Comparison of ENCODE assay signal across 16 mouse cellular contexts in genomic region chr2:180107081-180107480, GRCm38 (mm10). TPM values are rescaled to one million over a fixed set of nuclear protein-coding genes. Genes with fewer than 3 reads are reported as not detected.
DNase-seq lines count a peak whose midpoint lies in the region; ATAC-seq and TF ChIP-seq lines count a peak whose summit lies in the region.
"Had no signal": no experiment of that assay in that cellular context is flagged by ENCODE, and none has a peak within 500 bp of the region (broad histone marks: within the 10 kb centered on the region; RNA-seq: fewer than 3 reads in every experiment).

No protein-coding gene starts in this region.

- TF ChIP-seq EP300 in heart, postnatal 0 days (IDR thresholded peaks at IDR 0.05; ENCODE audit: low read depth): no peak

- ATAC-seq in heart, postnatal 0 days (ENCODE audit: insufficient read depth, low read depth): no peak
- ATAC-seq in midbrain, embryonic 15.5 days (replicated peaks): no peak
- ATAC-seq: midbrain, embryonic 13.5 days had no signal

- 0 out of 2 replicates have a peak, but pooled peaks cover 14% of the 10 kb centered on the region for H3K4me1 ChIP-seq in heart, postnatal 0 days (ENCODE audit: control insufficient read depth, insufficient read depth)
- no peaks in the 10 kb centered on the region; the same call in 1 of the 2 replicates for H3K4me1 ChIP-seq in cortical plate, adult 2 months (ENCODE audit: control insufficient read depth, insufficient read depth, low read length)
- H3K4me1 ChIP-seq in midbrain, embryonic 15.5 days: peaks cover 31% of the 10 kb centered on the region

- H3K9me3 ChIP-seq in heart, postnatal 0 days (replicated peaks; ENCODE audit: control insufficient read depth, low read length): no peaks in the 10 kb centered on the region
- H3K9me3 ChIP-seq in midbrain, embryonic 15.5 days: no peaks in the 10 kb centered on the region
- H3K9me3 ChIP-seq: G1E; midbrain, embryonic 13.5 days had no signal

- H3K36me3 ChIP-seq in heart, postnatal 0 days (replicated peaks; ENCODE audit: control insufficient read depth, insufficient read depth, low read length): no peaks in the 10 kb centered on the region
- H3K36me3 ChIP-seq in midbrain, embryonic 15.5 days (replicated peaks): no peaks in the 10 kb centered on the region
- H3K36me3 ChIP-seq: G1E; midbrain, embryonic 13.5 days had no signal

- H3K27ac ChIP-seq in heart, postnatal 0 days (ENCODE audit: low read depth): no peak overlapping the region
- no peak overlapping the region for H3K27ac ChIP-seq in cortical plate, adult 2 months (ENCODE audit: insufficient read depth, low read length)
- no peak overlapping the region for H3K27ac ChIP-seq in midbrain, embryonic 15.5 days
- H3K27ac ChIP-seq: midbrain, embryonic 13.5 days had no signal

- TF ChIP-seq CTCF in heart, postnatal 0 days (IDR thresholded peaks at IDR 0.05; ENCODE audit: low read depth): 0 out of 2 replicates have a peak, but pooled peaks have one; percentile 14
- TF ChIP-seq CTCF in cortical plate, adult 2 months (IDR thresholded peaks at IDR 0.05; ENCODE audit: extremely low read depth, insufficient read depth, low read length): 0 out of 2 replicates have a peak, but pooled peaks have one; percentile 14

- no peak overlapping the region for H3K9ac ChIP-seq in heart, postnatal 0 days (replicated peaks; ENCODE audit: low read depth, low read length)
- no peak overlapping the region for H3K9ac ChIP-seq in midbrain, embryonic 15.5 days
- H3K9ac ChIP-seq: midbrain, embryonic 13.5 days had no signal

- 61% methylated on average over 4 of the region's 4 CpGs for WGBS in heart, postnatal 0 days
- WGBS in midbrain, embryonic 15.5 days: 70% methylated on average over 4 of the region's 4 CpGs

- peaks cover 38% of the 10 kb centered on the region for H3K27me3 ChIP-seq in heart, postnatal 0 days (ENCODE audit: control insufficient read depth, insufficient read depth, low read length)
- peaks cover 23% of the 10 kb centered on the region for H3K27me3 ChIP-seq in midbrain, embryonic 15.5 days (replicated peaks)

- intact Hi-C loops in heart, postnatal 10 days (cut with DNase I): no loop called here

- no peak for TF ChIP-seq POLR2A in cortical plate, adult 2 months (IDR thresholded peaks at IDR 0.05; ENCODE audit: extremely low read depth, insufficient read depth, low read length)

- H3K4me2 ChIP-seq in heart, postnatal 0 days (ENCODE audit: low read depth, low read length): no peak overlapping the region
- H3K4me2 ChIP-seq in midbrain, embryonic 15.5 days: no peak overlapping the region
- H3K4me2 ChIP-seq: midbrain, embryonic 13.5 days had no signal

- no peak for DNase-seq in heart, postnatal 0 days (ENCODE audit: low spot score)
- DNase-seq in heart, postnatal 10 days: no peak
- peak; percentile 9 for DNase-seq in right cerebral cortex, postnatal 14 days
- no peak for DNase-seq in right cerebral cortex, adult 18-20 months
- DNase-seq in thymus, postnatal 25 days: peak; percentile 59
- DNase-seq in T-cell, adult 2 months (ENCODE audit: low spot score): no peak
- DNase-seq: adrenal gland, postnatal 10 days; cerebellum, postnatal 10 days; heart, postnatal 36 days; kidney, adult 9 months had no signal

- H3K4me3 ChIP-seq in heart, postnatal 0 days (ENCODE audit: low read depth, low read length): no peak overlapping the region
- H3K4me3 ChIP-seq in cortical plate, adult 2 months (ENCODE audit: insufficient read depth, low read length): no peak overlapping the region
- no peak overlapping the region for H3K4me3 ChIP-seq in midbrain, embryonic 15.5 days
- H3K4me3 ChIP-seq: midbrain, embryonic 13.5 days had no signal

RNA-seq across cellular contexts. Expression of gene Hrh3, which starts 2.8 kb away (rescaled TPM):
- total RNA-seq in heart, postnatal 0 days (2014; rRNA removed; ENCODE audit: low replicate concordance): not detected in 2 replicates
- not detected in 2 replicates for polyA plus RNA-seq in heart, postnatal 0 days (2015; fragmentation: Nextera tagmentation; extraction: Ambion mirVana)
- not detected for total RNA-seq in heart, postnatal 10 days (2021)
- polyA plus RNA-seq in cortical plate, adult 2 months (2012; rRNA removed): 83.6 and 103 TPM in 2 replicates
- 3.2 and 3.7 TPM in 2 replicates for polyA plus RNA-seq in midbrain, embryonic 15.5 days (2015; fragmentation: Nextera tagmentation; extraction: Ambion mirVana)
- total RNA-seq: liver, adult 2 months had no signal
- polyA plus RNA-seq: G1E; liver, adult 2 months; stomach, embryonic 14.5 days had no signal

RNA-seq across cellular contexts. Expression of gene Osbpl2, which starts 12.0 kb away (rescaled TPM):
- total RNA-seq in heart, postnatal 0 days (2014; rRNA removed; ENCODE audit: low replicate concordance): 22.0 and 30.2 TPM in 2 replicates
- polyA plus RNA-seq in heart, postnatal 0 days (2015; fragmentation: Nextera tagmentation; extraction: Ambion mirVana): 32.4 and 34.4 TPM in 2 replicates
- total RNA-seq in heart, postnatal 10 days (2021): 10 to 100 TPM; 31.2 to 37.0 TPM
- polyA plus RNA-seq in cortical plate, adult 2 months (2012; rRNA removed): 45.3 and 48.2 TPM in 2 replicates
- 80.3 and 81.2 TPM in 2 replicates for polyA plus RNA-seq in midbrain, embryonic 15.5 days (2015; fragmentation: Nextera tagmentation; extraction: Ambion mirVana)

RNA-seq across cellular contexts. Expression of gene Mtg2, which starts 36.7 kb away (rescaled TPM):
- 15.7 and 33.9 TPM in 2 replicates for total RNA-seq in heart, postnatal 0 days (2014; rRNA removed; ENCODE audit: low replicate concordance)
- polyA plus RNA-seq in heart, postnatal 0 days (2015; fragmentation: Nextera tagmentation; extraction: Ambion mirVana): 21.3 and 22.9 TPM in 2 replicates
- 10 to 100 TPM; 15.5 to 16.0 TPM for total RNA-seq in heart, postnatal 10 days (2021)
- 27.4 and 28.4 TPM in 2 replicates for polyA plus RNA-seq in cortical plate, adult 2 months (2012; rRNA removed)
- 37.4 and 37.7 TPM in 2 replicates for polyA plus RNA-seq in midbrain, embryonic 15.5 days (2015; fragmentation: Nextera tagmentation; extraction: Ambion mirVana)

Comparison
In these comparisons a context has a peak if more than half of its experiments do, and no peak if none do; other contexts are left out.
1. DNase-seq: peak in right cerebral cortex, postnatal 14 days (single experiment) and thymus, postnatal 25 days (single experiment); none in heart, postnatal 0 days (single experiment), heart, postnatal 10 days (0 of 2), right cerebral cortex, adult 18-20 months (single experiment) and T-cell, adult 2 months (single experiment).
2. RNA of gene Hrh3, which starts 2.8 kb away (polyA plus RNA-seq): 83.6 to 103 TPM in cortical plate, adult 2 months; 3.2 to 3.7 TPM in midbrain, embryonic 15.5 days and not detected in heart, postnatal 0 days; every median in the first group is over 10 times any median in the second.